Mouse (Mus musculus) hindbrain, embryonic 11.5 days (tissue): ENCODE data around the gene Lypd6b. TPM values are rescaled to one million over a fixed set of nuclear protein-coding genes. Genes with fewer than 3 reads are reported as not detected.

Experiments
- ATAC-seq: fragments of 200-750 bp; cut with Nextera tagmentation; 2 replicates; pipeline ENCODE4 v1.8.0; 2017; ENCODE audit warnings: mild to moderate bottlenecking, moderate TSS enrichment, moderate library complexity; ENCODE audit not compliant: low FRiP score
- DNase-seq: peaks from one replicate; pipeline ENCODE4 v3.0.0-alpha.2; 2015; ENCODE audit warnings: low spot score
- H3K27ac ChIP-seq: fragments of 300-500 bp; sonication (generic); 2 replicates; pipeline ENCODE4 v1.5.1; 2014; ENCODE audit warnings: mild to moderate bottlenecking, low read depth, low read length
- H3K27me3 ChIP-seq: fragments of 300-500 bp; sonication (generic); 2 replicates; pipeline ENCODE4 v1.6.1; 2014; ENCODE audit warnings: mild to moderate bottlenecking, low read length, moderate library complexity, mixed read lengths; ENCODE audit not compliant: control insufficient read depth, insufficient read depth
- H3K36me3 ChIP-seq: fragments of 300-500 bp; sonication (generic); 2 replicates; pipeline ENCODE4 v1.6.1; 2014; ENCODE audit warnings: mild to moderate bottlenecking, low read length, moderate library complexity, mixed read lengths; ENCODE audit not compliant: control insufficient read depth, insufficient read depth
- H3K4me1 ChIP-seq: fragments of 300-500 bp; sonication (generic); replicated peaks from 2 replicates; pipeline ENCODE4 v1.6.1; 2014; ENCODE audit warnings: low read length, mixed read lengths; ENCODE audit not compliant: control insufficient read depth, insufficient read depth
- H3K4me2 ChIP-seq: fragments of 300-500 bp; sonication (generic); replicated peaks from 2 replicates; pipeline ENCODE4 v1.6.1; 2014; ENCODE audit warnings: mild to moderate bottlenecking, low read depth, low read length
- H3K4me3 ChIP-seq: fragments of 300-500 bp; sonication (generic); 2 replicates; pipeline ENCODE4 v1.5.1; 2014; ENCODE audit warnings: low read depth, low read length
- H3K9ac ChIP-seq: fragments of 300-500 bp; sonication (generic); 2 replicates; pipeline ENCODE4 v1.6.1; 2014; ENCODE audit warnings: low read depth, low read length
- H3K9me3 ChIP-seq: fragments of 300-500 bp; sonication (generic); 2 replicates; pipeline ENCODE4 v1.6.1; 2016; ENCODE audit warnings: low read length; ENCODE audit not compliant: control insufficient read depth
- WGBS: fragments of 180-500 bp; shearing (Covaris S2); extraction: QIAGEN DNeasy Blood & Tissue Kit; methylation state at CpG from one replicate; pipeline ENCODE4 v1.1.7; 2014; 5-methylcytosine and 5-hydroxymethylcytosine counted together
- polyA plus RNA-seq: library from polyadenylated mRNA; unstranded; fragments of >200 nt; fragmentation: Nextera tagmentation; extraction: Ambion mirVana; gene quantifications from 2 replicates; pipeline ENCODE4 v1.2.1, GENCODE M21; 2014

Gene Lypd6b
- polyA plus RNA-seq, 1 experiment from 2014 or later = 2.1 TPM

DNA sequence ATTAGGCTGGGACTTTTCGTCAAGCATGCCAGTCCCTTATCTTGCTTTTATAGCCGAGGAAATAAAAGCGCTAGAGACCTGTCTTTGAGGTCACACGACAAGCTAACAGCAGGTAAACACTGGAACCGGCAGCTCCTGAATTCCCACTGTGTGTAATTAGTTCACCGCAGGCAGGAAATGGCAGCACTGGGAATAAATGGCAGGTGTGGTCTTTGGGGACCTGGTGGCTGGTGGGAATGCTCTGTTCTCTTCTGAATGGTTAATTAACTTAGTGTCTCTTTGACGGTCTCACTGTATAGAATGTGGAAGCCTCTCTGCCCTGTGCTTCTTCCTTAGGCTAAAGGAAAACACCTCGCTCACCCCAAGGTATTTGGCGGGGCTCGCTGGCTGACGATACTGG, 23.9 kb downstream of the Lypd6b start:
- Histone ChIP-seq H3K9me3 (no peaks in the 10 kb centered on the region), H3K36me3 (no peaks in the 10 kb centered on the region), H3K4me1 (no peaks in the 10 kb centered on the region), H3K27me3 (no peaks in the 10 kb centered on the region), H3K9ac (no peak overlapping the region), H3K4me3 (no peak overlapping the region), H3K4me2 (no peak overlapping the region), H3K27ac (no peak overlapping the region)
- ATAC-seq (no peak), DNase-seq (no peak)
- whole genome bisulfite sequencing = 26% methylated on average over 11 of the region's 11 CpGs

DNA sequence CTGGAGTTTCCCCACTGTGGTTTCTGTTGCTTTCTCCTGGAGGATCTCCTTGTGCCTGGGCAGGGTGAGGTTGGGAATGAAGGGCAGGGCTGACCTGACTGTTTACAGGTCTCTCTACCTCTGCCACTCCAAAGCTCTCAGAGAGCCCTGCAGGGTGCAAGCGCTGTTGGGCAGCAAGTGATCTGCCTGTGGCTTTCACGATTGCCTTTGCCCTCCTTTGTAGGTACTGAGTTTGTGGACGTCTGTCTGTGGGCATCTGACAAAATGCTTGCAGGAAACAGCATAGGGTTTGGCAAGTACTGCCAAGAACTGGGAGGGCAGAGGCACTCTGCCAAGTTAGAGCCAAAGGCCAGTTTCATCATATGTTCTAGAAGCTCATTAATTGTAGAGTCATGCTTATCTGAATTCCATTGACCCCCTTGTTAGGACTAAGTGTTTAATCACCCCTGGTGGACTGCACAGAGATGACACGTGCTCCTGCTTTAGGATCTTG, 24.4 kb downstream of the Lypd6b start:
- 50% methylated on average over 4 of the region's 4 CpGs for WGBS
- Histone ChIP-seq H3K36me3 (no peaks in the 10 kb centered on the region), H3K27me3 (no peaks in the 10 kb centered on the region), H3K4me2 (no peak overlapping the region), H3K4me3 (no peak overlapping the region), H3K4me1 (no peaks in the 10 kb centered on the region), H3K27ac (no peak overlapping the region), H3K9me3 (no peaks in the 10 kb centered on the region), H3K9ac (no peak overlapping the region)
- ATAC-seq (no peak), DNase-seq (no peak)

DNA sequence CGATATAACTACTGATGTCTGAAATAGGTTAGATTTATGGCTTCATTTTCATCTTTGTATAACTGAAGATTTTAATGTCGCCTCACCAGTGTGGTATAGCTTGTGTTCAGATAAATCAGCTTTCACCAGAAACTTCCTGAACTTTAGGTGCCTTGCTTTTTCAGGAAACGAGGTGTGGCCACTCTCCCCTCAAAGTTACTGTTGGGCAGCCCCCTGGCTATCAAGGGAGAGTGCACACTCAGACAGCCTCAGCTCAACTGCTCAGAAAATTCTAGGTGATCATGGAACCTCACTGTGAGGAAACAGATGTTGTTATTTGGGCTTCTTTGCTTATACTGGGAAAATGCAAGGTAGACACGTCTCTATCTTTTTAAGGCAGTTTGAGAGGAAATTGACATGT, 25.7 kb downstream of the Lypd6b start:
- no peaks in the 10 kb centered on the region for H3K36me3 ChIP-seq
- ATAC-seq (no peak), DNase-seq (no peak)
- WGBS = 75% methylated on average over 4 of the region's 4 CpGs
- H3K4me3 ChIP-seq = no peak overlapping the region
- H3K9me3 ChIP-seq = no peaks in the 10 kb centered on the region
- no peaks in the 10 kb centered on the region for H3K27me3 ChIP-seq
- H3K4me1 ChIP-seq = no peaks in the 10 kb centered on the region
- no peak overlapping the region for H3K4me2 ChIP-seq
- no peak overlapping the region for H3K27ac ChIP-seq
- H3K9ac ChIP-seq = no peak overlapping the region

DNA sequence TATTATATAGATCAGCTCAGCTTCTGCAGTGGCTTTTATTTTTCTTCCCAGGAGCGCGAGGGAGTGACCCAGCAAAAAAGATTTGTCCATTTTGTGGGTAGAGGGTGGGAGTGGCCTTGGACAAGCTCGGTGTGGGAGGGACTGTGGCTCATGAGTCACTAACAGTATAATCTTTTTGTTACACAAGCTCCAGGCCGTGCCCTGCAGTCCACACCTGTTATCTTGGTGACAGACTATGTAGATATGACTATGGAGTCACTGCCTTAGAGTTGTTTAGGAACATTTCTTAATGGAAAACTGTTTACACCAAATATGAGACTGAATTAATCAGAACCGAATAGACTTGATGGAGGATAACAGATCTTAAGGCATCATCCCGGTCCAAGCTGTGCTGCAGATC, 26.5 kb downstream of the Lypd6b start:
- Histone ChIP-seq H3K4me1 (no peaks in the 10 kb centered on the region), H3K4me3 (no peak overlapping the region), H3K4me2 (no peak overlapping the region), H3K9ac (no peak overlapping the region), H3K27ac (no peak overlapping the region), H3K27me3 (no peaks in the 10 kb centered on the region), H3K36me3 (no peaks in the 10 kb centered on the region), H3K9me3 (no peaks in the 10 kb centered on the region)
- ATAC-seq = no peak
- 84% methylated on average over 6 of the region's 6 CpGs for WGBS
- DNase-seq = no peak

DNA sequence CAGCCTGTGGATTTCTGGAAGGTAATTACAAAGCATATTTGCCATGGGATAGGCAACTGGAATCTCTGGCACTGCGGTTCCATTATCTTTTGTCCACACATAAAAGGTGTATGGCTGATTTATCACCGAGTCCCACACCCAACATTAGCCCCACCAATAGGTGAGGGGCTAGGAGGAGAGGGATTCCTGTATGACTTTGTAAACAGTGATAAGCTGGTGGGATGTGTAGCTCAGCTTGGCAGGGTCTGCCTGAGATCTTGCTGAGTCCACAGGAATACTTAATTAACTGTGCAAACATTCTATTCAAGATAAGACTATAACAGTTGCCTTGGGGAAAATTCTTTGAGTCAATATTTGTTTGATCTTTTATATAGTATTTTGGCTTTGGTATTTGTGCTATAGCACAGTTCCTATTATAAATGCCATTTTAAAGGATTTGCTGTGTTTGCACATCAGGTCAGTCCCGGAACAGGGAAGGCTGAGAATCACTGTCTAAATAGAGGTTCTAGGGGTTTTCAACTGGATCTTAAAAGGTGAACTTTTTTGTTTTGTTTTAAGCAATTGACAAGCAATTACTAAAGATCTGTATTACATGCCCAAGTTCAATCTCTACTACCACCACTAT, 28.3 kb downstream of the Lypd6b start:
- no peak for ATAC-seq

DNA sequence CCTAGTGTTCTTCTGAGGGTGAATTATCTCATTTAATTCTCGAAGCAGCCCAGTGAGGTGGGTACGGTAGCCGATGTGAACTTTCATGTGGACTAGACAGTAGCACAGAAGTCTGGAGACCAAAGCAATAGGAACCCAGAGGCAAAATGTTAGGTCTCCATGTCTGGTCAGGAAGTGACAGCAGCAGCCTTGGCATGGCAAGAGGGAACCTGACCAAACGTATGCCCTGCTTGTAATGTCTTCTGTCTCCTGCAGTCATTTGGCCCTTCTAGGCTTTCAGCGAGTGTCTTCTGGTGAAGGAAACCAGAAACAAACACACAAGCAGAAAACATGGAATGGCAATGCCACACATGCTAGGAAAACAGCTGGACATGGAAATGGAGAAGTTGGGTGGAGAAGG, 29.1 kb downstream of the Lypd6b start:
- no peak overlapping the region for H3K4me2 ChIP-seq
- H3K4me3 ChIP-seq = no peak overlapping the region
- H3K4me1 ChIP-seq = no peaks in the 10 kb centered on the region
- DNase-seq = no peak
- 83% methylated on average over 5 of the region's 5 CpGs for WGBS
- no peak for ATAC-seq
- no peak overlapping the region for H3K9ac ChIP-seq
- H3K9me3 ChIP-seq = no peaks in the 10 kb centered on the region
- no peaks in the 10 kb centered on the region for H3K36me3 ChIP-seq
- no peak overlapping the region for H3K27ac ChIP-seq
- H3K27me3 ChIP-seq = no peaks in the 10 kb centered on the region

More for the DNA sequence above, 28.3 kb downstream of the Lypd6b start:
- no peak for DNase-seq
- H3K27ac ChIP-seq = no peak overlapping the region
- no peaks in the 10 kb centered on the region for H3K36me3 ChIP-seq
- H3K4me2 ChIP-seq = no peak overlapping the region
- no peak overlapping the region for H3K4me3 ChIP-seq
- H3K9me3 ChIP-seq = no peaks in the 10 kb centered on the region
- H3K27me3 ChIP-seq = no peaks in the 10 kb centered on the region
- H3K4me1 ChIP-seq = no peaks in the 10 kb centered on the region
- WGBS = 82% methylated on average over 3 of the region's 3 CpGs
- H3K9ac ChIP-seq = no peak overlapping the region

DNA sequence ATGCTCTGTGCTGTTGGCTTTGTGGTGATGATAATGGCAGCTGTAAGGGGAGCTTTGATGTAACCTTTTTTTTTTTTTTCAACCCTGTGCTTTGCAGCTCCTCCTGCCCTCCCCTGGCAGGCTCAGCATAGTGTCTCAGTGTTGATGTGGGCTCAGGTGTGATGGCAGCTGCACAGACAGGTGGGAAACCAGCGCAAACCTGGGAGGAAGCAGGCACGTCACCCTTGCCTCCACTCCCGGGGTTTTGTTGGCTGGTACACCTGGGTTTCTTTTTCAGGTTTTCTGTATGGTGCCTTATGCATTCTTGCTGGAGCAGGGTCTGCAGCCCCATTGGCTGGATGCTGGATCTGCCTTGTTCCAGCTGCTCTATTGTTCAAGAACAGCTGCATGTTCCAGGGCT, 29.7 kb downstream of the Lypd6b start:
- no peaks in the 10 kb centered on the region for H3K27me3 ChIP-seq
- DNase-seq = no peak
- H3K4me3 ChIP-seq = no peak overlapping the region
- no peak overlapping the region for H3K4me2 ChIP-seq
- 96% methylated on average over 3 of the region's 3 CpGs for WGBS
- H3K27ac ChIP-seq = no peak overlapping the region
- H3K4me1 ChIP-seq = no peaks in the 10 kb centered on the region
- ATAC-seq = no peak
- no peaks in the 10 kb centered on the region for H3K9me3 ChIP-seq
- H3K9ac ChIP-seq = no peak overlapping the region
- no peaks in the 10 kb centered on the region for H3K36me3 ChIP-seq

DNA sequence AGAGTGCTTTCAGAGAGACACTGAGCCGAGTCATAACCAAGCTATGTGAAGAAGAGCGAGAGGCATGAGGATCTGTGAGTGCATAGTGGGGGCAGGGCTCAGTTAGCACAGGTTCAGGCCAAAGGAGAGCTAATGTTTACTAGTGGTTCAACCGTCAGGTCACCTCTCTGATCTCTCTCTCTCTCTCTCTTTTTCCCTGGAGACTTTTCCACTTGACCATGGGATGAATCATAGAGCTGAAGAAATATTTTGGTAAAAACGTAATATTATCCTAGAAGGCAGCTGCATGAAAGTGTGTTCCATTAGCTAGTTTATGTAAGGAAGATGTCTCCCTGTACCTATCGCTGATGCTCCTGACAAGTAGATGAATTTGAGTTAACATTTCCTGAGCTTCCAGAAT, 30.6 kb downstream of the Lypd6b start:
- ATAC-seq = no peak
- DNase-seq = no peak
- H3K36me3 ChIP-seq = no peaks in the 10 kb centered on the region
- H3K4me1 ChIP-seq = no peaks in the 10 kb centered on the region
- WGBS = 81% methylated on average over 5 of the region's 5 CpGs
- no peak overlapping the region for H3K9ac ChIP-seq
- H3K27ac ChIP-seq = no peak overlapping the region
- H3K27me3 ChIP-seq = no peaks in the 10 kb centered on the region
- H3K4me2 ChIP-seq = no peak overlapping the region
- H3K4me3 ChIP-seq = no peak overlapping the region
- H3K9me3 ChIP-seq = no peaks in the 10 kb centered on the region

DNA sequence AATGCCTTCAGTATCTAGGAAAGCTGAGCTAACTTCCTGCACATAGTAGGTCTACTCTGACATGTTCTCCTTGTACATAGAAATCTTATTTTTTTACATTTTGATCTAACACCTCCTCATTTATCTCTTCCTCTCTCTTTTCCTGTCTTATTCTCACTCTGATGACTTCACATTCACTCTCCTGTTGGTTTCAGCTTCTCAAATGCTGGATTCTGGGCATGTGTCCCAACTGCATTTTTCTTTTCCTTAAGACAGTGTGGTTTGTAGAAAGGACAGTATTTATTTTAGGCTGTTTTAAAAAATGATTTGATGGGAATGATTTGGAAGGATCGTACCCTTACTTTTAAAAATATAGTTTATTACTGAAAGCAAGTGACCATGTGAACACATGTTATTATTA, 34.8 kb downstream of the Lypd6b start:
- Histone ChIP-seq H3K9ac (no peak overlapping the region), H3K4me2 (no peak overlapping the region), H3K27ac (no peak overlapping the region), H3K27me3 (no peaks in the 10 kb centered on the region), H3K4me3 (no peak overlapping the region), H3K9me3 (no peaks in the 10 kb centered on the region), H3K4me1 (no peaks in the 10 kb centered on the region), H3K36me3 (no peaks in the 10 kb centered on the region)
- DNase-seq = no peak
- no peak for ATAC-seq
- 100% methylated on average over 1 of the region's 1 CpGs for WGBS
